Mouse (Mus musculus): ENCODE data around the gene Mks1.
"Not testable (repeated sequence)": the region's sequence is repeated elsewhere in the genome, so short reads cannot be mapped to it uniquely, and the experiment has no call there.

The Mks1 gene

DNA sequence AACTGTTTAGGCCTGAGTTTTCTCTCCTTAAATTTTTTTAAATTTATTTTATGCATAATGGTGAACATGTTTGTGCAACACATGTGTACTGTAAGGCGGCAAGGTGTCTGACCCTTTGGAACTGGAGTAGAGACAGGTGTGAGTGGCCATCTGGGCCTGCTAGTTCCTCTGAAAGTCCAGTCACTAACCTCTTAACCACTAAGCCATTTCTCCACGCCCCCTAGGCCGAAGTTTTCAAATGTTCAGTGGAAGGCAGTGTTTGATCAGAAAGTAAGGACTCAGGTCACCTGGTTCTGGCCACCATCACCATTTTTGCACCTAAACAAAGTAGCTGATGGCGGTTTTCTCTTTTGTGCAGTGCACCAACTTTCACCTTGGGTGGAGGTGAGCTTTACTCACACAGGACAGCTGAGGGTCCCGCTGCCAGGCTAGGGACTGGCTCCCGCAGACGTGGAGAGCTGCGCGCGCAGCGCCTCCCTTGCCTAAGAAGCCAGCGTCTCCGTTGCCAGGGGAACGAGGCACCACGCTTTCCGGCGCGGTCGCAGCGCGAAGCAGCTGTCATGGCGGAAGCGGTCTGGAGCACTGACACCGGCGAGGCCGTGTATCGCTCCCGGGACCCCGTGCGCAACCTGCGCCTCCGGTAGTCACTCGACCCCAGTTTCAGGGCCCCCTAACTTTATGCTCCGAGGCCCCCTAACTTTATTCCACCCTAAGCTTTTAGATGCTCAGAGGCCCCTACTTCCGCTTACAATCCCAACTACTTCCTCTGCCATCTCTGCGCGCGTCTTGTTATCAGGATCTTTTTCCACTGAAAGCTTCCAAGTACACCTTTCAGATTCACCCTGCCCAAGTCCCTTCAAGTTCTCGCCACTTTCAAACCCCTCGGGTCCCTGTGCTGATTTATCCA lies at the start of gene Mks1:
Gene Mks1, plus strand, starts transcription at position 526 of the 907 bp plus-strand sequence.
- peak; percentile 87 for DNase-seq (ENCODE audit: low read depth, low spot score)

DNA sequence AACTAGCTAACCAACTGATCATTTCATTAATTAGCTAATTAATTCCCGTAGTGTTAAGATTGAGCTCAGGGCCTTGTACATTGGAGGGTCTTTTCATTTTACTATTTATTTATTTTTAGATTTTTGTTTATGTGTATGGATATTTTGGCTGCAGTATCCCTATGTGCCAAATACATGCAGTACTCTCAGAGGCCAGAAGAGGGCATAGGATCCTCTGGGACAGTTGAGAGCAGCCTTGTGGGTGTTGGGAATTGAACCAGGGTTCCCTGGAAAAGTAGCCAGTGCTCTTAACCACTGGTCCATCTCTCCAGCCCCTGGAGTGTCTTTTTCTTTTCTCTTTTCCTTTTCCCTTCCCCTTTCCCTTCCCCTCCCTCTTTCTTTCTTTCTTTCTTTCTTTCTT lies 47.6 kb upstream of the Mks1 start:
- DNase-seq (ENCODE audit: low read depth, low spot score) = no peak

DNA sequence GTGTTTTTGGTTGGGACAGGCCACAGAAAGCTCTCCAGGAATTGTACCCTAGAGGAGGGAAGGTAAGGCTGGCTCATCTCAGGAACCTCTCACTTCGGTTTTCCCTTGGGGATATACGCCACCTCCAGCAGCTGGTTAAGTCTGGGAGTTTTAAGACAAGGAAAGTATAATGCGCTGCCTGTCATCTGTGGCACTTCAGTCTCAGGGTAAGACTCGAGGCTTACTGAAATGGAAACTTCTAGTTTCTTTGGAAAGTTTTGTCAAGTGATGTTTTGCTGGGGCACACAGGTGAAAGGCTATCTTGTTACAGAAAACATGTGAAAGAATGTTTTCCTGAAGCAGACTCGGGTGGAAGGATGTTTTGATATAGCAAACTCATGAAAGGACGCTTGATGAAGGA lies 45.6 kb upstream of the Mks1 start:
- no peak for DNase-seq (ENCODE audit: low read depth, low spot score)

DNA sequence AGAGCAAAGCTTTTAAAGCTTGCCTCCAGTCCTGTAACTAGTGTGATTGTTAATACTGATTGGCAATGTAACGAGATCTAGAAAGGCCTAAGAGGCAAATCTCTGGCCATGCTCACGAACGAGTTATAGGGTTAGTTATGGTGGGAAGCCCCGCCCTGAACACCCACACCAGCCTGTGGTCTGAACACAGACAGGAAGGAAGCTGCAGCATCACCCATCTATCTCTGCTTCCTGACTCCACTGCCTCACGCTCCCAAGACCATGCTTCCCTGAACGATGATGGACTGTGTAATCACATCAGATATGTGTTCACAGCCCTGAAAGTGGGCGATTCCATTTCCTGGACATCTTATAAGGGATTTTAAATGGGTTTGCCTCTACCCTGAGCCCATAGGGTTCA lies 44.8 kb upstream of the Mks1 start:
- DNase-seq (ENCODE audit: low read depth, low spot score) = no peak

DNA sequence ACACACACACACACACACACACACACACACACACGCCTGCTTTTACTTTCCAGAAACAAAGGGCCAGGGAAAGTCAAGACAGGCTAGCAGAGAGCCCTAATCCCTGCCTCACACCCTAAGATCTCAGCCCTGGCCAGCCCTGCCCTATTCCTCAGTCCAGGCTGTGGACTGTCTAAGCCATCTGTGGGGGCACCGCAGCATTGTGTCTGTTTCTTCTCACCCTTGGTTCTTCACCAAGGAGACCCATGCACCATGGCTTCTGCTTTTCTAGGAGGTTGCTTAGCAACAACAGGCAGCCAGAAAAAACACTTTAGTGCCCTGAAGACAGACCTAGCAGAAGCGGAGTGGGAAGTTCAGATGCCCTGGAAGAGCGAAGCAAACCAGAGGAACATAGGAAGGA lies 41.6 kb upstream of the Mks1 start:
- DNase-seq (ENCODE audit: low read depth, low spot score) = no peak

DNA sequence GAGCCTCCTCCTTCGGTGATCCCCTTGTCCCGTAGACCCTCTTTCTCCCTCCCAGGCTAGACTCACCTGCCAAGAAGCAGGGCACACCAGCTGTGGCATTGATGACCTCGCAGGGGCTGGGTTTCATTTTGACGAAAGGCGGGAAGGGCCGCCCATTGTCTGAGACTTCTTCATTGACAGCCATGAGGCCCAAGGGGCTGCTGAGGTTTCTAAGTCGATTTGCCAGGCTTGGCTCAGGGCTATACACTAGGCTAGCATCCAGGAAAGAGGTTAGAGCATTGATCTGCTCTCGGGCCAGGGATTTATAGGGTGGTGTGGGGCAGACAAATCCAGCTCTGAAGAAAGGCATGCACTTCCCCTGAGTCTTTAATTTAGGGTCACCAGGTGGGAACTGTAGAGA lies 38.2 kb upstream of the Mks1 start:
- DNase-seq (ENCODE audit: low read depth, low spot score) = no peak

DNA sequence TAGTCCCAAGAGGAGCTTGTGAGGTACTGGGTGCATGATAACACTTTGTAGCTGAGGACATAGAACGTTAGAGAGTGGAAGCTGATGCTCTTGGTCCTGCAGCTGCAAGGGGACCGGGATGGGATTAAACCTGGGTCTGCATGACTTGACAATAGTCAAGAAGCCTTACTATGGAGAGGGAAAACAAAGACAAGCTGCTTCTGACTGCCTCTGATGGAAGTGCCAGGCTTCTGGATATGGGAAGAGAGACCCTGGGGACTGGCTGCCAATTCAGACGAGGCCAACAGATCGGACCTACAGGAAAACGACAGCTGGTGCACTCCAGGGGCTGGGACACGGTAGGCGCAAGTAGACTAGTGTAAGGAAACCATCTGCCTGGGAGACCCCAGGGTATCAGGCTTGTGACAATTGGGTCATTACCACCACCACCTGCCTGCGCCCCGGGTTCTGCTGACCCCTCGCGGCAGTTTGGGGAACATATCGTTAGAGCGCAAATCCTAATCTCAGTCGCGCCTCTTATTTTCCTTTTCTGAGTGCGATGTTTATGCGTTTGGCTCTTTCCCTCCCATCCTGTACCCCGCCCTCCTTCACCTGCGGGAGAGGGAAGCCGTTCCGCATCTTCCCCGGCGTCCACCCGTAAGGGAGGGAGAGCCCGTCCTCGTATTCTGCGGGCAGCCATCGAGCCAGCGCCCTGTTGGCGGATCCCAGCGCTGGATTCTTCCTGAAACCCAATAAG lies 36.1 kb upstream of the Mks1 start:
- no peak for DNase-seq (ENCODE audit: low read depth, low spot score)

DNA sequence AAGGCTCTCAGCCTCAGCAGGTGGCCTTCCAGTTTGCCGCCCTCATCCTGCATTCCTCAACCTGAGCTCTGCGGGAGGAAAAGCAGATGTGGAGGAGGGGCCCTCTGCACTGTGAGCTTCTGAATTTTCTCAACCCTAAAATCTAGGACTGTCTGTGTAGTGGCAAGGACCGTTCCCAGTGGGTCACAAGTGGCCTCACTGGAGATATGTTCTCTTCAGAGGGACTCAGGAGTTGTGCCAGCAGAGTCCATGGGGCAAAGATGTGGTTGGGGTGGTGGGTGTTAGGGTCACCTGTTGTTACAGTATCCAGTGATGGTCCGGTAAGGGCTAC lies 35.6 kb upstream of the Mks1 start:
- DNase-seq (ENCODE audit: low read depth, low spot score) = no peak

DNA sequence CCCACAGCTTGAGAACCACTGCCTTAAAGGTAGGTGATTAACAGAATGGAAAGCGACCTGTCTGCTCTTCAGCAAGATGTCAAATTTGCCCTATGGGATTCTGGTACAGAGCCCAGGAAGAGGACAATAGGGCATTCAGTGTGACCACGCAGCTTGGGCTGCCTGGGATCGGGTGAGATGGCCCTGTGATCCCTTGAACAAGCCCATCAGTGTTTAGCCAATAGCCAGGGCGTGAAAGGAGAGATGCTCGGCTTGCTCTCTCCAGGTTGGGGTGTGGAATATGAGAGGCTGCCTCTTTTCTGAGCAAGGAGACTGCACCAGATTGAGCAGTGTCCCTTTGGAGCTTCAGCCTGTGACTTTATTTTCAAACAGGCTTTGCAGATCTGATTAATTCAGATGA lies 31.5 kb upstream of the Mks1 start:
- DNase-seq (ENCODE audit: low read depth, low spot score) = peak; percentile 38

DNA sequence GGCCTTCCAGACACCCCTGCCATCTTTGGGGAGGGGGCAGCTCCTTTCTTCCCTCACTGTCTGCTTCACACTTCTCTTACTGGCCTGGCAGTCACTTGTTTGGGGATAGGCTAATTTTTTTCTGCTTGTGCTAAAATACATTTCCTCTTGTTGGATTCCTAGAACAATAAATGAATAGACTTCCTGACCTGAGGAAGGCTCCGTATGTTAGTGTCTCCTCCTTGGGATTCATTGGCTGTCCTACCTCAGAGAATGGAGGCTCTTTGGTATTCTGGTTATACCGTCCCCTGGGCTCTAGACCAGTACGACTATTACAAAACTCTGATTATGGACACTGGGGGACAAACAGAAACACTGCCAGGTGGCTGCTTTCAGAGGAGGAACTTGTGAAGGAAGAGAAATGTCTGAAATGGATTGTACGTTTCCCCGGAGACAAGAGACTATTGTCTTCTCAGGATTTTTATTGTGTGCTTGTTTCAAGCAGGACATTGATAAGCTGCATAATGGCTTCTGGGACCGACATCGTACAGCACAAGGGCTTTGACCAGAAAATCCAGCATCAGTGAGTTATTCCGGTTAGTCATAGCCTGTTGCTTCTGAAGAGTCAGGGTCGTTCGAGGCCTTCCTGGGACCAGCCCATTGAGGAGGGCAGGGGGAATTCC lies 24.6 kb upstream of the Mks1 start, which contains the start of gene Lpo:
Gene Lpo, minus strand, starts transcription at position 51 of the 662 bp plus-strand sequence.
- peak; percentile 27 for DNase-seq (ENCODE audit: low read depth, low spot score)

DNA sequence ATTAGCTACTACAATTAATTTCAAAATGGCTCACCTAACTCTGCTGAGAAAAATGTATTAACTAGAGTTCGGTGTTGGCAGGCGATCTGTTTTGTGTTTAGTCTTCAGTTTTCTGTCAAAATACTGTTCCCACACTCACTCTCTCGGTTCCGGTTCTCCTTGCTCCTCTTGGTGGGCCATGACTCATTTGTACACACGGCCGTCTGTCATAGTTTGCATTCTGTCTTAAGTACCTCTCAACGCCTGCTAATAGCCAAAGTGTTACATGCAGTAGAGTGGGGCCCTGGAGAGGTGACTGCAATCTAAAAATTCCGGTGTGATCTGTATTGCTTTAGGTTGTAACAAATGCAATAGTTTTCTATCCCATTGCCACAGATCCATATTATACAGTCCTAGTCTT lies 12.3 kb upstream of the Mks1 start:
- DNase-seq (ENCODE audit: low read depth, low spot score) = no peak

DNA sequence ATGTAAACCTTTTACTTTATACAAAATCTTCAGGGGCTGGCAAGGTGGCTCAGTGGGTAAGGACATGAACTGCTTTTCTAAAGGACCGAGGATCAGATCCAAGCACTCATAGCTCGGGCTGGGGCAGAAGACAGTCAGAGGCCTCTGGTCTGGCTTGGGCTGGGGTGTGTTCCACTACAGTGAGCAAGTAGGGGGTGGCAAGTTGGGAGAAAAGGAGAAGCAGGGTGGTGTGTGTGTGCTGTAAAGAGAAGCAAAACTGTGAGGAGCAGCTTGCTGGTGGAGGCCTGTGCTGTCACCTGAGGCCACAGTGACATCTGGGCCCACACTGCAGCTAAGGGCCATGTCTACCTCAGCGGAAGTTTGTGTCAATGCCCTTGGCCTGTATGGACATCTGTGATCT lies 11.6 kb upstream of the Mks1 start:
- DNase-seq (ENCODE audit: low read depth, low spot score) = no peak

DNA sequence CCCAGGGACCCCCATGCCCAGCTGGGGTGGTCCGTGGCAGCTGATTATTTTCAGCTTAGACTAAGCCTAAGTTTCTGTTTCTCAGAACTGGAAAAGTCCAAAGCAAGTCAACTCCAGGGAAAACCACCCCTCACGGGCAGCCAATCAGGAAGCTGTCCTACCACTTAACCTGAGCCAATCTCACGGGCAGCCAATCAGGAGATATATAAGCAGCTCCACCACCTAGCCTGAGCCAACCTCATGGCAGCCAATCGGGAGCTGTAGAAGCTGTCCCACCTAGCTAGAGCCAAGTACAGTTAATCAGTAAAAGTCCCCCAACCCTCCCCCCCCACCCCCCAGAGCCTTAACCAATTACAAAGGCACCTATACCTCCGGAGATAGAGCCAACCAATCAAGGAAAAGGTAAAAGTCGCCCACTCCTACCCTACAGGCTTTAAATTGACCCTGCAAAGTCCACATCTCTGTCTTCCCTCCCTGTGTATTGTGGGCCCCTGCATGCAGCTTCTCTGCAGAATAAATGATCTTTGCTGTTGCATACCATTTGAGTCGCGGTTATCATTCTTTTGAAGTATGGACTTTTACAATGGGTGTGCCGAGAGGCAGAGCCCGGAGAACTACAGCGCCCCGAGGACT lies 5.9 kb upstream of the Mks1 start:
- no peak for DNase-seq (ENCODE audit: low read depth, low spot score)

DNA sequence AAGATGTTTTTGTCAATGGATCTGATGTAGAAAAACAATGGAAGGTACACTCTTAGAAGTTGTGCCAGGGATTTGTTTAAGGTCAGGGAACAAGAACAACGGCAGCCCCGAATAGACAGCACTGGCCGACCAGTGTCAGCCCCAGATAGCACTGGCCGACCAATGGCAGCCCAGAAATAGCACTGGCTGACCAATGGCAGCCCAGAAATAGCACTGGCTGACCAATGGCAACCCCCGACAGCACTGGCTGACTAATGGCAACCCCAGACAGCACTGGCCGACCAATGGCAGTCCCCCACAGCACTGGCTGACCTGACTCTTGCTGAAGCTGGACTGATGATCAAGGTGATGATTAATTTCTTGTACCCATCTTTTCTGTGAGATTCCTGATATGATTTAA lies 5.1 kb upstream of the Mks1 start:
- DNase-seq (ENCODE audit: low read depth, low spot score) = no peak

DNA sequence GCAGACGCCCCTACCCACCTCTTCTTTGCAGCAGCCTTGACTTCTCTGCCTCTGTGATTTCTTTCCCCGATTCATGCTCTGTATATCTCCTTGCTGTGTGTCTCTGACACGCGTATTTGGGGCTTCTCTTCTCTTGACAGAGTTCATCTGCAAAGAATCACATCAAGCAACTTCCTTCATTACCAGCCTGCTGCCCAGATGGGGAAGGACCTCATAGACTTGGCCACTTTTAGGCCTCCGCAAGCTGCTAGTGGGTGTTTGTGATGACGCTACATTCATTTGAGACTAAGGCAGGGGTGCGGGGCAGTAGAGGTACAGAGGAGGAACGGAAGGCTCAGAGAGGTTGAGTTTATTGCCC lies 561 bp downstream of the Mks1 start:
- peak; percentile 31 for DNase-seq (ENCODE audit: low read depth, low spot score)

DNA sequence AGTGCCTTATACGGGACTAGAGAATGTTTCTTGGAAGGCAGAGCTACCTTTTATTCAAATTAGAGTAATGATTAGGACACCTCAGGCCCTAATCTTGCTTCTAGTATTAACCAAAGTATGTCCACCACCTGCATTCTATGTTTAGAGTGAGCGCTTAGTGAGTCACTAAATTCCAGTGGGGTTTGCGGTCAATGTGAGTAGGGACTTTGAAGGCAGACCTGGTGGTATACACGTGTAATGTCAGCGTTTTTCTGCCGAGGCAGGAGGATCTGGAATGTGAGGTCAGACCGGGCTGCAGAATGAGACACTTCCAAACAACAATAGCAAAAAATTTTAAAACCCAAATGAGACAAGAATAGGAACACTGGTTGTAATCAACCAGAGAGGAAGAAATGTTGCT lies 1.5 kb downstream of the Mks1 start:
- DNase-seq (ENCODE audit: low read depth, low spot score) = no peak

DNA sequence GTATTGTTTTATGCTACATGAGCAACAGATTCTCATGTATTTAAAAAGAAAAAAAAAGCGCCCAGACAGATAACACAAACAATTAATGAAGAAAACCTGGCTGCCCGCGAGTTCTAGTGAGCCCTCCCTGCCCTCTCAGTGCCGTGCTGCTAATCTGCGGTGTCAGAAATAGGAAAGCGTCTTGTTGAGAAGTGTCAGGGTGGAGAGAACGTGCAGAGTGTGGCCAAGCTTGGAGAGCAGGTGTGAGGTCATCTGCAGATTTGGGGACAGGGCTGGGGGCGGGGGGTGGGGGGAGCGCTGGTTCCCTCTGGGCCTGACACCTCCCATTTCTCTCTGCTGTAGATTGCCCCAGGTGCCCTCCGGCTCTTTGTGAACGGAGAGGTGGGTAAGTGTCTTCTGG lies 6.3 kb downstream of the Mks1 start:
- no peak for DNase-seq (ENCODE audit: low read depth, low spot score)

DNA sequence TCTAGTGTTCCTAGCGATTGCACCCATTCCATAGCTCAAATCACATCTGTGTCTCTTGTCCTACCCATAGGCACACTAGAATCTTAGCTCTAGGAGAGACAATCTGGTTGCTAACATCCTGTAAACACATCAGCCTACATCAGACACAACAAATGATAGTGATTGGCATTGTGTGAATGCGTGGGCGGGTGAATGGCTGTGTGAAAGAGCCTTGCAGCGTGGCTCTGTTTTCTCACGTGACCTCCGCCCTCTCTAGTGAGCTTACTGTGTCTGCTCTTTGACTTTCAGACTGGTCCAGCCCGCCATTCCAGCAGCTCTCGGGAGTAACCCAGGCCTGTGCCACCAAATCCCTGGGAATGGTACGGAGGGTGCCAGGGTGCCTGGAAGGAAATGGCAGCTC lies 7.4 kb downstream of the Mks1 start:
- DNase-seq (ENCODE audit: low read depth, low spot score) = no peak

DNA sequence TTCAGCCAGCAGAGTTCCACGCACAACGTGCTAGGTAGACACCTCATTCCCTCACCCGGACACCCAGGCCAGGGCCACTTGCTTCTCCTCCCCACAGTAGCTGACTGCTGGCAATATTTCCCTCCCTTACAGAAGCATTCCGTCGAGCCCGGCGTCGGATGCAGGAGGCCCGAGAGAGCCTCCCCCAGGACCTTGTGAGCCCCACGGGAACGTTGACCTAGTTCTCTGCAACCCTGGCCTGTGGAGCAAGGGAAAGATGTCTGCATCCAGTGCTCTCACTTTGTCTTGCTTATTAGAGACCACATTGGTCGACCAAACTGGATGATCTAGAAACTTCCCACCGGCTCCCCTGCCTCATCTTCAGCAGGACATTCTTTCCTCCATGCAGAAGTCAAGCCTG lies 9.8 kb downstream of the Mks1 start:
- no peak for DNase-seq (ENCODE audit: low read depth, low spot score)

DNA sequence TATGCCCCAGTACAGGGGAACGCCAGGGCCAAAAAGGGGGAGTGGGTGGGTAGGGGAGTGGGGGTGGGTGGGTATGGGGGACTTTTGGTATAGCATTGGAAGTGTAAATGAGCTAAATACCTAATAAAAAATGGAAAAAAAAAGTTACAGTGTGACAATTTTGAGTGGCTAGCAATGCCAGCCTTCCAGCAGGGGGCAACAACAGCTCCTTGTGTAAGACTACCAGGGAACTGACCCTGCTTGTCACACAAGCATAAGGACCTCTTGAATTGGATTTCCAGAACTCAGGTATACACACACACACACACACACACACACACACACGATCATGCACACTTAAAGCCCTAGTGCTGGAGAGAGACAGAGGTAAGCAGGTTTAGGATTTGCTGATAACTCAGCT lies 13.9 kb downstream of the Mks1 start:
- DNase-seq (ENCODE audit: low read depth, low spot score) = not testable (repeated sequence)

DNA sequence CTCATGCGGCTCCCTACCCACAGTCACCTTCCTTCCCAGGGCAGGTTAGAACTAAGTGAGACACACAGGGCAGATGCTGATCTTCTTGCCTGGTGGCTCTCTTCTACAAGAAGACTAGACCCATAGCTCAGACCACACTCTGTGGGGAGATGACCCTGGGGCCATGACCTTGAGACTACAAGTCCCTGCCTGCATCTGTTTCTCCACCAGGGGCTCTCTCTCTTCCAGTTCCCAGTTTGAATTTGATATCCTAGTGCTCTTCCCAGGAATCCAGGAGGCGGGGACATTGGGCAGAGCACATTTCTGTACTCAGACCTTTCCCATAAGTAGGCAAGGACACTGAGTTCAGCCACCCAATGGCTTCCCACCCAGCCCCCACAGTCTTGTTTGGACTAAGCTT lies 17.1 kb downstream of the Mks1 start:
- no peak for DNase-seq (ENCODE audit: low read depth, low spot score)

DNA sequence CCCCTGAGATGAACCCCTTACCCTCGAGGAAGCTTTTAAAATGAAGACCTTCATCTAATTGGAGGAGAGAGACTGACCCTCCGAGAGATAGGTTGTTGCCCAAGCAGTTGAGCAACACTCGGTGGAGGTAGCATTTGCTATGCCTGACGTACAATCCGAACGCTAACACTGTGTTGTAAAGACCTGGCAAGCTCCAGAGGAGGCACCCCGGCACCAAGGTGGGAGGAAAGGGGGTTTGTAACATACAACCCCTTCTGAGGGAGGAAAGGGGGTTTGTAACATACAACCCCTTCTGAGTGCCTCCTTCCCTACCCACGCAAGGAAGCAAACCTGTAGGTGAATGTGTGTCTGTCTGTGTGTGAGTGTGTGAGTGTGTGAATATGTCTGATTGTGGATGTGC lies 18.8 kb downstream of the Mks1 start:
- DNase-seq (ENCODE audit: low read depth, low spot score) = no peak
